Mouse (Mus musculus): ENCODE measurements around the gene Cyp2c23.
A peak's percentile ranks its signal among the peaks of the same experiment; 100 is the strongest.

Gene Cyp2c23

DNA sequence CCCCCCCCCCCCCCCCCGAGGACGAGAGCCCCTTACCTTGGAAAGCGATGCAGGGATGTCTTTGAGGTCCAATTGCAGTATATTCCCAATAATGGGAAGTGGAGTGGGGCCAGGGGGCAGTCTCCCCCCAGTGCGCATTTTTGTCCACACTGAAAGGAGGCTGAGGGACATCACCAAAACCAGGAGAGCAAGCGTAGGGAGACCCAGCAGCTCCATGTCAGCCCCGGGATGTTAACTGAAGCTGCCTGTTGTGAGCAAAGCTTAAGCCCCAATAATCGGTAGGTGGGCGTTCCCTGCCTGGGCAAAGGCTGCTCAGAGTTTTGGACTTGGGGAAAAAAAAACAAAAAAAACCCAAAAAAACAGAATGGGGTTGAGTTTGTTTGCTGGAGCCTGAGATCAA lies at the start of gene Cyp2c23:
Gene Cyp2c23 (minus strand): TSS at position 237 of the 400 bp plus-strand sequence.
- DNase-seq (ENCODE audit: low read depth, low spot score): no peak

DNA sequence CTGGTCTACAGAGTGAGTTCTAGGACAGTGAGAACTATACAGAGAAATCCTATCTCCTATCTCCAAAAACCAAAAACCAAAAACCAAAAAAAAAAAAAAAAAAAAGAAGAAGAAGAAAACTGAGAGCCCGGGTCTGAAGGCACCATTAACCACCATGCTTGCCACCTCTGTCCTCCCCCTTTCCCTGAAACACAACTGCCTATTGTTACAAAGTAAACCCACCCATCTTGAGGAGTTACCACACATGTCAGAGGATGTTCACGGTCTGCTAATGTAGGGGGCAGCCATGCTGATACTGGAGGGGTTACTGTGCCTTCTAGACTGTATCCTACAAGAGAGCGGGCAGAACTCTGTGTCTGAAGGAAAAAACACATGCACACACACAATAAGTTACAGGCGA lies 48.0 kb upstream of the Cyp2c23 start:
- DNase-seq (ENCODE audit: low read depth, low spot score): no peak

DNA sequence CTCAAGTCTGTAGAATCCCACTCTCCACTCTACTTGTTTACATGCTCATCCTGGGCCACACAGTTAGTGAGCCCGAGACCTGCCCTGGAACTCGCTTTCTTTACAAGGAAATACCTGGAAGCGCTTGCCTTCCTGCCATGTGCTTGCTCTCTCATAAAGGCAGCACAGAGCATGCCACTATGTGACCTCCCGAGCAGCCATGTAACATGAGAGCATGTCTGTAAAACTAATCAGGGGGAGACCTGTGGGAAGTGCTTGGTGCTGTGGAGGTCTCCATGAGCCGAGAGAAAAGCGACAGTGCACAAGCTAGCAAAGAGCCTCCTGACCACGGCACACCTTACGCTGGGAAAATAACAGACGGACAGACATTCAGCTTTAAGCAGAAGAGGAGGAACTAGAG lies 47.4 kb upstream of the Cyp2c23 start:
- no peak for DNase-seq (ENCODE audit: low read depth, low spot score)

DNA sequence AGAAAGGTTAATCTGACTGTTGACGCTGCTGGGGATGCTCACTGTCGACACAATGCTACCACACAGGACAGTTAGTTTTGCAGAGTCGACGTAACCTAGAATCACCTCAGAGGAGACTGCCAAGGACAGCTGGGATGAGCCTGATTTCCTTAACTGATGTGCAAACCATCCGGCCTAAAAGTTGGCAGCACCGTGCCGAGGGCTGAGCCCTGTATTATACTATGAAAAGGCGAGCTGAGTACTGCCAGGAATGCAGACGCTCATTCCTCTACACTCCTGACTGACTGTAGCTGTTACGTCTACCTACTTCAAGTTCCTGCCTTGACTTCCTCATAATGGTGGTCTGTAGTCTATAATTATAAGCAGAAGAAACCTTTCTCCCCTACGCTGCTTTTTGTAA lies 46.0 kb upstream of the Cyp2c23 start:
- DNase-seq (ENCODE audit: low read depth, low spot score): no peak

DNA sequence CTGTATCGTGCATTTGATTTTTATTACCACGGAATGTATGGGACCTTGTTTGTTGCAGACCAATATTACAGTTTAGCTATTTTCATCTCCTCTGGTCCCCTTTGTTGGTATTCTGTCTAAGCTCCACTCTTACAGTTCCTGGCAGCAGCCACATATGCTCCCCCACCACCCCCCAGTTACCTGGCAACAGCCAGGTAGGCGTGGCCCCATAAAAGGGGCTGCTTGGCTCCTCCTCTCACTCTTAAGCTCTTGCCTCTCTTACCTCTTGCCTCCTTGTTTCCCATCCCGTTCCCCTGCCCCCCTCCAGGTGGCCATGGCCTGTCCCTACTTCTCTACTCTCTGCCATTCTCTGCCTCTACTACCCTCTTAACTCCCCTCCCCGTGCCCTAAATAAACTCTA lies 42.2 kb upstream of the Cyp2c23 start:
- DNase-seq (ENCODE audit: low read depth, low spot score): no peak

DNA sequence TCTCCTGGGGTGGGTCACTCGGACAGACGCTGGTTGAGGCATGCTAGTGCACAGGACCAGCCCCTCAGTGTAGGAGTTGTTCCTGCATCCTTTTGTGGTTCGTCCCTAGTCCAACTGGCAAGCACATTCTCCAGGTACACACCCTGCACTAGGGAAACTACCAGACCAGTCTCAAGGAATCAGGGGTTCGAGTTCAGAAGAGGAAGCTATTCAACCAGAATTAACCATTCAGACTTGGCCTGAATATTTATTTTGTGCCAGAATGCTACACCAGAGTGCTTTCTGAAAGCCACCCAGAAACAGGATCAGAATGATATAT lies 40.9 kb upstream of the Cyp2c23 start:
- DNase-seq (ENCODE audit: low read depth, low spot score): no peak

DNA sequence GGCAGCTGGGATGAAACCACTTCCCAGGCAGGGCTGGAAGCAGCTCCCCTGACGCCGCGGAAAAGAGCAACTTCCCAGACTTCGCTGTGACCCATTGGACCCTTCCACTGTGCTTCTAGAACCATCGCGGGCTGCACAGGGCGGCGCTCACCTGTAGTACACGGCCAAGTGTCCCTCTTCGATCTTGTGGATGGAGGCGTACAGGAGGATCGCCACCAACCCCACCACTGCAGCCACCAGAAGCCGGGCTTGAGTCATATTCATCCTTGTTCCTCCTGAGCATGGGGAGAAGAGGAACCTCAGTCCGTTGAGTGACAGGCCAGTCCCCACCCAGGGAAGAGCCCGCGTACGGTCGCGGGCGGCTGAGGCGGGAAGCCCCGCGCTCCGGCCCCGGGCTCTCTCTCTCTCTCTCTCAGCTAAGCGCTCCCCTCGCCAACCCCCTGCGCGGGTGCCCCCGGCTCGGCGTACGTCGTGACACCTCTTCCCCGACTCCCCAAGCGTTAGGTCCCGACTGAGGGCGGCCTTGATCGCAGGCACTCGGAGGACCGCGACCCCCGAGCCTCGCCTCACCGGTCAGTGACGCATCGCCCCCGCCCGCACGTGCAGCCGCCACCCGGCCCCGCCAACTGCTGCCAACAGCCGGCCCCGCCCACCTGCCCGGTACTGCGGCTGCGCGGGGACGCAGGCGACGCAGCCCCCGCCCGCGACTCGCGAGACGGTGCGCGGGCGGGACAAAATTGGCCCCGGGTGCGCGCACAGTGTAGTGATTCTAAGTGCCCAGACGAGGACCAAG lies 40.3 kb upstream of the Cyp2c23 start, which contains the start of gene Erlin1:
Gene Erlin1 (minus strand): TSS at position 665 of the 793 bp plus-strand sequence.
- DNase-seq (ENCODE audit: low read depth, low spot score): peak; percentile 65

DNA sequence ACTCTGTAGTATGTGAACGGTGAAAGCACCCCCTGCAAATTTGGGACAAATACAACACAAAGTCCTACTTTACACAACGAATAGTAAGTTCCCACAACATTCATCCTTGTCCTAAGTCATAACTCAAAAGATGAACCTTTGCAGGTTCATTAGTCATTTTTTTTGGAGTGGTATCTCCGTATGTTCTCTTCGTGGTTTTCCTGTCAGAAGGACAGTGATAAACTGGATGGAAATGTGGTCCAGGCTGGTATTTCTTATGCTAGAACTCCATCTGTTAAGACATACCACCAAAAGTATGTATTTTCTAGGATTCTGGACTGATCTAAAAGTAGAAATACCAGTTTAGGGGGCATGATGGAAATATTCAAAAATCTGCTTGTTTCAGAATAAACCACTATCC lies 39.2 kb upstream of the Cyp2c23 start:
- DNase-seq (ENCODE audit: low read depth, low spot score): no peak

DNA sequence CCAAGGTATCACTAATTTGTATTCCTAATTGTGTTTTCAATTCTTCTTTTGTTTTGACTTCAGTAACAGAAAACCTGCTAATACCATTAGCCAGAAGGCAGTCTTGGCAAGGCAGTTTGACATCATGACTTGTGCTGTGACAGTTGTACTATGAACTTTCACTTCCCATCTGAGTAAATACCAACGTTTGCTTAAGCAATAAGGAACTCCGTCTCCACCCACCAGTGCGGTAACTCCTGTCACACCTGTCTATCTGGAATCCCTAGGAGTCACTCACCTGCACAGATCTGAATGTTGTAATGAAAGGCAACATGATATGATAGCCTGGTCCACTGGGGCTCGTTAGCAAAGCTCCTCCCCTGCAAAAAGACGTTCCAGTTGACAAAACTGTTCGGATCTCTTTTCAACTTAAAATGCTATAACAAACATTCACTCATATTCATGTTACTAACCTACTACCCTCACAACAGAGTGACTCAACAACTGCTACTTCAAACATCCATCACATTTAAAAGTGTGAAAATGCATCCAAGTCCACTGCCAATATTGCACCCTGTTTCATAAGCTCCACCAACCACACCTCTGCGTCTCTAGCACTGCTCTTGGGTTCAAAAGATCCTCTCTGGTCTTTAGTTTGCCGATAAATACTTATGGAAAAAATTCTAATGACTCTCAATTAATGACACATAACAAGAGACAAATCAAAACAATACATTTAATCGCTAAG lies 38.5 kb upstream of the Cyp2c23 start:
- peak; percentile 7 for DNase-seq (ENCODE audit: low read depth, low spot score)

DNA sequence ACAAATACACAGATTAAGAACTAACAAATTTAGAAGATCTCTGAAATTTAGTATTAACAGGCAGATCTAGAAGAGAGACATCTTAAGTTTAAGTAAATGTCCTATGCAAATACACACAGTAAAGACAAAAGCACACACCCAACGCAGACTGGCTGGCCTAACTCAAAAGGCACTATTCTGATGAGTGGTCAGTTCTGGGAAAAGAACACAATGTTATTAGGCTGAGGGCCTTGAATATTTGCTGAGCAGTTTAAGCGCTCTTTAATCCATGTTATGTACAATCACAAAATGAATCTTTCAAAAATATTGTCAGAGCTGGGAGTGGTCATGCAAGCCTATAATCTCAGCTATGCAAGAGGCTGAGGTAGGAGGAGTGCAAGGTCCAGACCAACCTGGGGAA lies 35.7 kb upstream of the Cyp2c23 start:
- no peak for DNase-seq (ENCODE audit: low read depth, low spot score)

DNA sequence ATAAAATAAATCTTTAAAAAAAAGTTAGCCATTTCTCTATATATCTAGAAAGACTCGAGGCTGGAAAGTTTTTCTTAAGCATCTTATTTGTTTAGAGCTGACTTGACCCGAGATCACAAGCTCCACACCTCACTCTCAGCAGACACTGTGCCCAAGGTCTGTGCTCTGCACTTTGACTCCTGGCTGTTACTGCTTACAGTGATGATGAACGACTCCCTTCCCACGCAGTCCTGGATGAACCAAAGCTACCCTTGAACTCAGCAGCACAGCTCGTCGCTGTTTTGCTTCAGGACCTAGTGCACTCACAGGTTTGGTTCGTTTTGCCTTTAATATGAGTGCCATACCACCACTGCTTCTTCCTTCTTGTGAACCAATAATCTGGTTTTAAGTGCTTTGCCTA lies 34.8 kb upstream of the Cyp2c23 start:
- no peak for DNase-seq (ENCODE audit: low read depth, low spot score)

DNA sequence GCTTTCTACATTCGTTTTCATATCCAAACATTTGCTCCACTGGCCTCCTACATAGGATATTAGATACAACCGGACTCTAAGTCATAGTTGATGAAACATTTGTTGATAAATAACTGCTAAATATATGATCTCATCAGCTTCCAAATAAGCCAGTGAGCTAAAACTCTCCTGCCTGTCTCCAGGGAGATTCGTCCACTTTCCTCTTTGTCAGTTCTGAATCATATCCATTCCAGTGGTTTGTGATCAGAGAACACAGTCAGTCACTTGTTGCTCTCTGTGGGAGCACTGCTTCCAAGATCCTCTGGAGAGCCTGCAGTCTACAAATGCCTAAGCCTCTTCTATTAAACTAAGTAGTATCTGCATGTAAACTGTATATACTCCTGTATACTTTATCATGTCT lies 31.2 kb upstream of the Cyp2c23 start:
- no peak for DNase-seq (ENCODE audit: low read depth, low spot score)

DNA sequence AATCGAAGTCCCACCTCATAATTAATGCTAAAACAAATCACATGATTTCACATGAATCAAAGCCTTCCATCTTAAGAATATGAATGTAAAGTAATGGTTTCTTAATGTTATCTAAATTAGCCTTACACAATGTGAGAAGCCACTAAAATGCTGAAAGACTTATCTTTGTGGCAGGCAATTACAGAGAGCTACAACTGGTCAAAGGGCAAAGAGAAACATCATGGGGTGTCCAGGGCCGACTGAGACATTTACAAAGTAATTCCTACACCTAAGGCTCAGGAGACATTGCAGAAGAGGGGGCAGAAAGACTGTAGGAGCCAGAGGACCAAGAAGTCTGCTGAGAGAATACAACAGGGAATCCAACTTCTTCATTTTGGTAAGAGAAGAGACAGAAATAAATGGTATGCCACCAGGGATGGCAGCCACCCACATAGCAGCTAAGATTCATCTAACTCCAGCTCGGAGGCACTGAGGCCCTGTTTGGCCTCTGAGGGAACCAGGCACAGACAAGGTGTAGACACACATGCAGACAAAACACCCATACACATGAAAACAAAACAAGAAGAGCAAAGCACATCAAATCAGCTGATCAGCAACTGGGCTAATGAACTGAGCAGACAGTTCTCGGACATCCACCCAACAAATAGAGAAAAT lies 26.3 kb upstream of the Cyp2c23 start:
- DNase-seq (ENCODE audit: low read depth, low spot score): no peak

DNA sequence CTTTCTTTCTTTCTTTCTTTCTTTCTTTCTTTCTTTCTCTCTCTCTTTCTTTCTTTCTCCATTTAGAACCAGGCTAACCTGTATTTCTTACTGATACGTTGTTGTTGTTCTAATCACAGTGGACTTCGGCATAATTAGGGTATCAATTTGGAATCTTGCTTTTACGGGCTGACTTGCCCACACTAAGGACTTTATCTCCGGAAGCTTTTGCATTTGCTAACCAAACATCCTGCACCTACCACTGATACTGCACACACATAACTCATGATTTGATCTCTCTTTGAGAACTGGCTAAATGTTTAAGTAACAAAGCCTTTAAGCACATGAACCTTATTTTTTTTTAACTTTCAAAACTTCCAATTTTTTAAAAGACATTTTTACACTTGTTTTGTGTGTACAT lies 21.4 kb upstream of the Cyp2c23 start:
- no peak for DNase-seq (ENCODE audit: low read depth, low spot score)

DNA sequence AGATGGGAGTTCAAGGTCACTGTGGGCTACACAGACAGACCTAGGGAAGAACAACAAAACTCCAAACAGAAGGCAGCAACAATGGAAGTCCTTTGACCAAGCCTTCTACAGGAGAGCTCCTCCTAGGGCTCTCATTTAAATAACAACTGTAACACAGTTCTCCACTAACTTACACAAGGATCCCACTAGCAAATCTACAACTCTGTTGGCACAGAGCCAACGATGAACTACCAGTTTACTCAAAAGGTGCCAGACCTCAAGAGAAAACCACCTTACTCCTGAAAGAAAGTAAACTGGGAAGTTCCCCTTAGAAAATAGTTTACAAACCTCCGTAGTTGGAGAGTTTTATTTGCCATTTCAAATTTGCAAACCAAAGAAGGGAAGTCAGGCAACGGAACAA lies 20.3 kb upstream of the Cyp2c23 start:
- DNase-seq (ENCODE audit: low read depth, low spot score): no peak

DNA sequence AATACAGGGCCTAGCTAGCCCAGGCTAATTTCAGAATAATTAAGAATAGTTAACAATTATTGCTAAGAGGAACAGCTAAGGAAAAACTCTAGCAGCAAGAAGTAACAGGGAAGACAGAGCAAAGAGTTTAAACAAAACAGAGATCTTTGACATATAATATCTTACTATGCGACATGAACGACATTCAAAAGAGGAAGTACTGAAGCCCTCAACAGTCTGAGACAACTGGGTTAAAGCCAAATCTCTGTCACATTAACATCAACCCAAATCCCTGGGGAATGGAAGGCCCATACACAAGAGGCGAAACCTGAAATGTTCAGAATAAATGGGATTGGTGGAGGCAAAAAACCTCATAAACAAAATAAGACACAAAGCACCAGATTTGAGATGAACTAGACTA lies 16.8 kb upstream of the Cyp2c23 start:
- DNase-seq (ENCODE audit: low read depth, low spot score): no peak

DNA sequence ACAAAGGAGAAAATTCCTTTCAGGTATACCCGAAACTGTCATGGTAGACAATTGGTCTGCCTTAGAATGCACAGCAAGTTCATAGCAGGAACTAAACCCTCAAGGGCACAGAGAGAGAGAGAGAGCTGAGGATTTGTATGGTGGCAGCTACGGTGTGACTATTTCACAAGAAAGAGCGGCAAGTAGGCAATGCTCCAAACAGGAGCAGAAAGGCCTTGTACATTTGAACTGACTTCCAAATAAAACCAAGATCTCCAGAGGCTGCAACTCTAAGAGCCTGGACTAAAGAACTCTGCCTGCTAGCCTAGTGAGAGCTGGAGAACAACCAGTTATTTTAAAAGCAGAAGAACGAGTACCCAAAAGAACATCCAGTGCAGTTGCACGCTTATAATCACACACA lies 13.1 kb upstream of the Cyp2c23 start:
- DNase-seq (ENCODE audit: low read depth, low spot score): peak; percentile 18

DNA sequence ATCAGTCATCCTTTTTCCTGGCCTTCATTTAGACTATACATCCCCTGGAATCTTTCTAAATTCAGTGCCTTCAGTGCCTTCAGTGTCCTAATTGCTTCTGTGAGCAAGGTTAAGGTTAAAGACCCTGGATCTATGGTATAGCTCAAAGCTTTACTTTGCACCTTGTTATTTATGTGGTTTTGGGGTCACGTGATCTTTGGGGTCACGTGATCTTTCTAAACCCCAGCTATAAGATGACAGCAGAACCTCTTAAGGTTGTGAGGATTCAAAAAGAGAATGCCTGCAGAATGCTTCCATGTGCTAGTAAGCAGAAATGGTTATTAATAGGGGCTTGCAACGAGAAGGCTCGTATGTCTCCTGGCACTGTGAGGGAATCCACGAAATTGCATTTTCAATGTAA lies 4.4 kb upstream of the Cyp2c23 start:
- DNase-seq (ENCODE audit: low read depth, low spot score): no peak

DNA sequence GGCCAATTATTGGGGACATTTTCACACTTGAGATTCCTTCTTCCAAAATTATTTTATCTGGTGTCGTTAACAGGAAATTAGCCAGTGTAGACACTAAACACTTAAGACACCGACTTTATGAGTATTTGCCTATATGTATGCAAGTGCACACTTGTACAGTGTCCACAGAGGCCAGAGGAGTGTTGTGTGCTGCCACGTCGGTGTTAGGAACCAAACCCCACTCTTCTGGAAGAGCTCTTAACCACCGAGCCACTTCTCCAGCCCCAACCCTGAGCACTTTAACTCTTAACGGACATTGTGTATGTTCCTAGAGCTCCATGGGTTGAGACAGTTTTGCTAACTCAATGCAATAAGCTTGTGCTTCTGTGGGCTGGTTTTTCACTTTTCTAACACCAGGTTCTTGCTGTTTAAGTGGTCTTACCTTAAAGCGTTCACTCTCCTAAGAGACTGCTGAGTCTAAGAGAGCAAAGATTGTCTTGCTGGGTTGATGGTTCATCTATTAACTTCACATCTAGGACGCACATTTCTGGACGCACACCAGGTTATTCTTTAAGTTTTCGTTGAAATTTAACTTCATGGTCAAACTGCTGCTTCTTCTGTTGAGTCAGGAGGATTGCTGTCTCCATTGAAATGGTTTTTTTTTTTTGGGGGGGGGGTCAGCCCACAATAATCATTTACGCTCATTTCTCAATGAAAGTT lies 3.2 kb upstream of the Cyp2c23 start:
- no peak for DNase-seq (ENCODE audit: low read depth, low spot score)

DNA sequence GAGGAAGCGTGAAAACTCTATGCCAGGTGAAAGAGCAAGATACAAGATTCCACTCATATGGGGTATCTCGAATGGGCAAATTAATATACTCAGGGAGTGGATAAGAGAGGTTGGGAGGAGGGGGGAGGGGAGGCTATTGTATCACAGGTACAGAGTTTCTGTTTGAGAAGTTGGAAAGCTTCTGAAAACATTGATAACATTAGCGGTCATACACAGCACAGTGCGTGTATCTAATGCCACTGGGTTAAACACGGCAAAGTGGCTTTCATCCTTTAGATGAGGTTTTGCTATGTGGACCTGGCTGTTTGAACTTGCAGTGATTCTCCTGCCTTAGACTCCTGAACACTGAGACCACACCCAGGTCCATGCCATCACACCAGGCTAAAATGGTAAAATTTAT lies 1.0 kb upstream of the Cyp2c23 start:
- no peak for DNase-seq (ENCODE audit: low read depth, low spot score)

DNA sequence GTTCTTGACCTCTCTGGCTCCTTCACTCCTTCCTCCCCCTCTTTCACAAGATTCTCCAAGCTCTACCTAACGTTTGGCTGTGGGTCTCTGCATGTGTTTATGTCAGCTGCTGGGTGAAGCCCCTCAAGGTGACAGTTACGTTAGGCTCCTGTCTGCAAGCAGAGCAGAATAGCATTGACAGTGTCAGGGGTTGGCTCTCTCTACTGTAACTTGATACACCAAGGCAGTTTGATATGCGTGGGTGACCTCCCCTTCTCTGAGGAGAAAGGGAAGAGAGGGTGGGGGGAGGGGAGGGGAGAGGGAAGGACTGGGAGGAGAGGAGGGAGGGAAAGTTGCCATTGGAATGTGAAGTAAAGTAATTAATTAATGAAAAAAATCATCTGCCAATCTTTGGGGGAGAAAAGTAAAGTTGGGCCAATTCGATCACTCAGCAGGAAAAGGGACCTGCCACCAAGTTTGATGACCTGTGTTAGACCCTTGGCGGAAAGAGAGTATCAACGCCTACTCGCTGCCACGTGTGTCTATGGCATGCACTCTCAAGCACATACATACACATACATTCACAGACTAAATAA lies 2.0 kb downstream of the Cyp2c23 start:
- DNase-seq (ENCODE audit: low read depth, low spot score): no peak
